Mouse (Mus musculus): ENCODE measurements around the gene Arpc5l.

DNA sequence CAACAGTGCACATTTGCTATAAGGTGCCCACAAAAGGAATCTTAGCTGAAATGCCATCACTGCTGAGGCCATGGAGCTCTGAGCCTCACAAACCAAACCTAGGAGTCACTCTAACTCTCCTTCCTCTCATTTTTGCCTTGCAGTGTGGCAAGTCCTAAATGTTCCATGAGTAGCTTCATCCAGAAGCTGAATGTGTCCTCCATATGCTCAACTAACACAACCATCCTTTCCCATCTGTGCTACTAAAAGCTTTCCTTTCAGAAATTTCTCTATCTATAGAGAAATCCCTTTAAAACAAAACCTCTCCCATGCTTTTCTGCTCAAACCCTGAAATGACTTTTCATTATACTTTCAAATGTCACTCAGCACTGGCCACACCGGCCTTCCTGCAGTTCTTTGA, 26.5 kb downstream of the Arpc5l start:
- TF ChIP-seq CTCF (conservative IDR thresholded peaks at IDR 0.05; ENCODE audit: insufficient read depth, insufficient read length, low read depth, low read length), result no peak
- TF ChIP-seq POLR2A (IDR thresholded peaks at IDR 0.05; ENCODE audit: low read depth, low read length), result no peak
